16 mouse cellular contexts compared by ENCODE assay signal in the genomic region with DNA sequence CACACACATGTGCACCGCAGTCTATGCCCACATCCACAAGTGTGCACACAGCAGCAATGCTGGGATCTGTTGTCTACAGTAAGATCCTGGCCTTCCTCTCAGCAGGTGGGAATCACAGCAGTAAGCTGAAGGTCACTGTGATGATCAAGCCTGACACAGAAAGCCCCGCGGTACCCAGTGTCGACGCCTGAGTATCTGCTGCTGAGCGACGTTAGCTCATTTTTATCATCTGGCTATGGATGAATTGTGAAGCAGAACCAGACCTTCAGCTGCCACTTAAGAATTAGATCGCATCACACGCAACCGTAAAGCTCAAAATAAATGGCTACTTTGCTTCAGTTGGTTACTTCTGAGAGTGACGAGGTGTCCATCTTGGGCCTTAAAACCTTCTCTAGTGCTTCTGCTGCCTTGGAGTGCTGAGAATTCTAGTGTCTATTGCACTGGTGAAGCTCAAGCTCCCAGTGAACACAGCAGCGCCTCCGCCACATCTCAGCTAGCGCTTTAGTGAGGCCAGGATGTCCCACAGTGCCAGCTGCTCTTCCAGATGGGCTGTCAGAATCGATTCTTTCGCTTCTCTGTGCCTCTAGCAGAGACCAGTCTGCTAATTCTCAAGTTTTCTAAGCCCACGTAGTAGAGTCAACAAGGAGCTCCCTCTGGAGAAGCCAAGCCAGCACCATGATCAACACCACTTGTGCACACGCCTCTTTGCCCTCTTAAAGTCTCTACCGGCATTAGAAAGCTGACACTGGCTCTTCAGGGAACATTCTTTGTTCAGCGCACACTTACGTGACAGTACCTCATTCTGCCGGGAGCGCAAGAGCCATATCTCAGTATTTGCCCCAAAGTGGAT.
A peak's percentile ranks its signal among the peaks of the same experiment; 100 is the strongest.
DNase-seq lines count a peak whose midpoint lies in the region; ATAC-seq lines count a peak whose summit lies in the region.
"Had no signal": no experiment of that assay in that cellular context is flagged by ENCODE, and none has a peak within 500 bp of the region (broad histone marks: within the 10 kb centered on the region; RNA-seq: fewer than 3 reads in every experiment).

No protein-coding gene starts in this region.

- DNase-seq in cerebellum, postnatal 14 days = peak; percentile 28 to 29
- no peak for DNase-seq in cerebellum, postnatal 25 days
- DNase-seq in hindbrain, embryonic 14.5 days (ENCODE audit: low spot score) = peak; percentile 39
- no peak for DNase-seq in hindbrain, embryonic 10.5 days (ENCODE audit: low spot score)
- peak; percentile 47 to 63 for DNase-seq in right cerebral cortex, adult 2 months (ENCODE audit: low spot score in 2 of 2)
- no peak for DNase-seq in right cerebral cortex, postnatal 4 days
- DNase-seq in ovary, postnatal 10 days (ENCODE audit: low spot score) = no peak
- no peak for DNase-seq in thymus, adult 18-20 months
- DNase-seq: cerebellum, adult 2 months; kidney, adult 18-20 months; lung, adult 18-20 months; thymus, postnatal 4 days had no signal

- 0 out of 2 replicates have a peak, but pooled peaks cover 17% of the 10 kb centered on the region for H3K36me3 ChIP-seq in hindbrain, embryonic 14.5 days (replicated peaks; ENCODE audit: control insufficient read depth, insufficient read depth)
- H3K36me3 ChIP-seq in hindbrain, embryonic 10.5 days = peaks cover 14% of the 10 kb centered on the region
- H3K36me3 ChIP-seq: stomach, embryonic 15.5 days had no signal

- peaks cover 3% of the 10 kb centered on the region; the same call in 1 of the 2 replicates for H3K4me1 ChIP-seq in hindbrain, embryonic 14.5 days (replicated peaks; ENCODE audit: control insufficient read depth, insufficient read depth, low read length)
- H3K4me1 ChIP-seq in hindbrain, embryonic 10.5 days (replicated peaks) = peaks cover 16% of the 10 kb centered on the region
- H3K4me1 ChIP-seq: stomach, embryonic 15.5 days had no signal

- no peak for ATAC-seq in hindbrain, embryonic 14.5 days (ENCODE audit: low FRiP score)
- ATAC-seq: Patski had no signal

- no peak overlapping the region for H3K4me3 ChIP-seq in hindbrain, embryonic 14.5 days (replicated peaks; ENCODE audit: low read length)
- H3K4me3 ChIP-seq in hindbrain, embryonic 10.5 days = no peak overlapping the region
- H3K4me3 ChIP-seq: limb, embryonic 15.5 days; stomach, embryonic 15.5 days had no signal

- H3K27me3 ChIP-seq in hindbrain, embryonic 14.5 days (ENCODE audit: control insufficient read depth, insufficient read depth, low read length) = no peaks in the 10 kb centered on the region
- H3K27me3 ChIP-seq in hindbrain, embryonic 10.5 days (ENCODE audit: insufficient read depth, poor library complexity, severe bottlenecking) = no peaks in the 10 kb centered on the region
- H3K27me3 ChIP-seq: limb, embryonic 15.5 days; Patski; stomach, embryonic 15.5 days had no signal

- 82% methylated on average over 23 of the region's 23 CpGs for WGBS in hindbrain, embryonic 14.5 days
- WGBS in hindbrain, embryonic 10.5 days = 84% methylated on average over 23 of the region's 23 CpGs

- no peak overlapping the region for H3K27ac ChIP-seq in hindbrain, embryonic 14.5 days
- H3K27ac ChIP-seq in hindbrain, embryonic 10.5 days = no peak overlapping the region
- H3K27ac ChIP-seq: limb, embryonic 15.5 days; macrophage; stomach, embryonic 15.5 days had no signal

- H3K9me3 ChIP-seq in hindbrain, embryonic 14.5 days (ENCODE audit: control insufficient read depth, low read length) = no peaks in the 10 kb centered on the region
- H3K9me3 ChIP-seq in hindbrain, embryonic 10.5 days = no peaks in the 10 kb centered on the region
- H3K9me3 ChIP-seq: limb, embryonic 15.5 days; stomach, embryonic 15.5 days had no signal

- H3K9ac ChIP-seq in hindbrain, embryonic 14.5 days = no peak overlapping the region
- H3K9ac ChIP-seq: limb, embryonic 15.5 days; stomach, embryonic 15.5 days had no signal

- H3K4me2 ChIP-seq in hindbrain, embryonic 14.5 days (replicated peaks) = no peak overlapping the region
- H3K4me2 ChIP-seq: limb, embryonic 15.5 days; stomach, embryonic 15.5 days had no signal

Comparison
In these comparisons a context has a peak if more than half of its experiments do, and no peak if none do; other contexts are left out.
1. DNase-seq: peak in cerebellum, postnatal 14 days (2 of 2), hindbrain, embryonic 14.5 days (single experiment) and right cerebral cortex, adult 2 months (2 of 2); none in cerebellum, postnatal 25 days (0 of 2), hindbrain, embryonic 10.5 days (single experiment), right cerebral cortex, postnatal 4 days (single experiment), ovary, postnatal 10 days (single experiment) and thymus, adult 18-20 months (0 of 2).